Mouse (Mus musculus) cerebellum, adult 11 months (tissue): ENCODE data around the gene Dao.
A peak's percentile ranks its signal among the peaks of the same experiment; 100 is the strongest.

Experiments used
- DNase-seq: peaks from one replicate; pipeline ENCODE4 v3.0.0; 2022

The Dao gene

DNA sequence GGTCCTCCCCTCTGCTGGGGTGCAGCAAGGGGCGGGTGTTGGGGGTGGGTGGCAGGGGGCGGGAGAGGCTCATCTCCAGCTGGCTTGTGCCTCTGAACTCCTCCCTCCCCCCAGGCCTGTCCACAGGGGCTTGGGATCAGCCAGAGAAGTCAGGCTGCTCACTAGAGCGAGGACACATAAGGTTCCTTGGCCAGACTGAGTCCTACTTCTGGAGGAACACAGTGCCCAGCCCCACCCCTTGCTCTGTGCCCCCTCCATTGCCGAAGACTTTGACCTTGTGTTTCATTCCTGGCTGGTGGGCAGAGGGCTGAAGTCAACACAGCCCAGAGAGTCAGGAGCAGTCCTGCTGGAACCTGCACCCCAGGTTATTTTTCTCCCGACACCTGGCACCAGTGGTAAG lies at the start of gene Dao:
Gene Dao (plus strand): TSS at position 162 of the 400 bp plus-strand sequence.
- DNase-seq = no peak

GRCm38 (mm10) chr5:113954421-113954820 lies 49.1 kb upstream of the Dao start:
- DNase-seq = peak; percentile 78

DNA sequence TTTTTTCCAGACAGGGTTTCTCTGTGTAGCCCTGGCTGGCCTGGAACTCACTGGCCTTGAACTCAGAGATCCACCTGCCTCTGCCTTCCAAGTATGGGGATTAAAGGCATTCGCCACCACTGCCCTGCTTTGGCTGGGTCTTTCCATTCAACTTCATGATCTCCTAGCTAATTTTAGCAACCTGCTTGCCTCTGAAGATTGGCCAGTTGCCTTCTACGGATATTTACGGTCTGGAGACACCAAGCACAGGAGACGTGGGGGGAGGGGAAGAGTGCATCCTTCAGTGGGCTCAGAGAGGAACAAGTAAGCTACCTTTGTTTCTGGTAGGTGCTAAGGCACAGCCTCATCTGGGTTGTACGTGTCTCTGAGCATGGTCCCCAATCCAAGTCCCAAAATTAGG lies 48.2 kb upstream of the Dao start:
- DNase-seq = no peak

DNA sequence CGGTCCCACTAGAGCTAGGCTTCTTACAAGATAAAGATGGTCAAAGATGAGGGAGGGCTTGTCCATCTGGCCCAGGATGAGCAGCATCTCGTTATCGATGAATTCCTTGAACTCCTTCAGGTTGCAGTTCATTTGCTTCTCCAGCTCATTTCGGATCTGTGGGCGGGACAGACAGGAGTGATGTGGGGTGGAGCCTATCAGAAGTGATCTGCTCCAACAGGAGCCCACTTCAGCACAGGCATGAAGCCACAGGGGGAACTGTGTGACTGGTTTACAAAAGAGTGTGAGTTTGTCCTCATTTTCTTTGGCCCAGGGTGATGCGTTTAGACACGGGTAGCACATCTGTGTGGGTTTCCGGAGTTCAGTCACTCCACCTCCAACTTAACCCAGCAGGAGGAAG lies 47.8 kb upstream of the Dao start:
- no peak for DNase-seq

DNA sequence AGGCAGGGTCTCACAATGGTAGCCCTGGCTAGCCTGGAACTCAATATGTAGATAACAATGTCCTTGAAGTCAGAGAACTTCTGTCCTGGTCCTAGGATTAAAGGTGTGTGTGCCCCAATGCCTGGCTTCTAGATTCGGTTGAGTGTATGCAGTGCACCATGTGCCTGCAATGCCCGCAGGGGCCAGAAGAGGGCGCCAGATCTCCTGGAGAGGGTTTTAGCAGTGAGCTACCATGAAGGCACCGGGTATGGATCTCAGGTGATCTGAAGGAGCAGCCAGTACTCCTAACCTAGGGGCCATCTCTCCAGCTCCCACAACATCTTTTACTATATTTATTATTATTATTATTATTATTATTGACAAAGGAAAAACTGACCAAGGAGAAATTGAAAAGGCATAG lies 47.0 kb upstream of the Dao start:
- DNase-seq = peak; percentile 70

GRCm38 (mm10) chr5:113959039-113959438 lies 44.5 kb upstream of the Dao start:
- no peak for DNase-seq

GRCm38 (mm10) chr5:113960416-113960815 lies 43.1 kb upstream of the Dao start:
- no peak for DNase-seq

GRCm38 (mm10) chr5:113961776-113962175 lies 41.7 kb upstream of the Dao start:
- no peak for DNase-seq

DNA sequence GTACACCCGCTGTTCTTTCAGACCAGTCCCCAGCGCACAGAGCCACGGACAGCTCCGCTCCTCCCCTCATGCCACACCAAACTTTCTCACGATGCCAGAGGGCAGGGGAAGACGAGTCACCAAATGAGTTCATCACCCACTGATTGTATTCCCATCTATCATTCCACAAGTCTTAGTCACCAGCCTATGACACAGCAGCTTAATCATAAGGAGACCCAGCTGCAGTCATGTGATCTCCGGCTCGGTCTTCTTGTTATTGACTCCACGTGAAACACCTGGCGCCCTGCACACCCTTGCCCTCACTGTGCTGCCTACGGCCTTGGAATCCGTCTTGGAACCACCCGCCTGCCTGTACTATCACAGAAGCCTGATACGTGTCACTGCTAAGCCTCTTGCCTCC lies 38.5 kb upstream of the Dao start:
- no peak for DNase-seq

DNA sequence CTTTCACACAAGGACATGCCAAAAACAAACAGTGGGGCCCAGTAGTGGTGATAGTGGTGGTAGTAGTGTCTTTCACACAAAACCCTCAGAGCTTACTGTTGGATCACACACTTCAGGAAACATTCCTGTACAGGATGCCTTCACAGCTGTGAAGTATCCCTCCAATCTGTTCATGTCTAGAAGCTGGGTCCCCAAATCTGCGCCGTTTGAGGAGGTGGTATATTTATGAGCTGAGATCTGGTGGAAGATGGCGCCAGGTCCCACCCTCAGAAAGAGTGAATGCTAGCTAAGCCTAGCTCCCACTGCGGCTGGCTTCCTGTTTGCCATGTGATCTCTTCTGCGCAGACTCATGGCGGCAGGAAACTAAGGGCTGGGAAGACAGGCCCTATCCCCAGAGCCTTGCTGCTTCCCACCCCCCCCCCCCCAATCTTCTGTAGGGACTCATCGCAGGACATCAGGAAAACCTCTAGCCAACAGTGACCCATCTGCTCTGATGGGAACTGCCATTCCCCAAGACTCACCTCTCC lies 37.8 kb upstream of the Dao start:
- DNase-seq = no peak

GRCm38 (mm10) chr5:113966452-113967150 lies 36.9 kb upstream of the Dao start:
- DNase-seq = no peak

GRCm38 (mm10) chr5:113968371-113968770 lies 35.1 kb upstream of the Dao start:
- no peak for DNase-seq

- no peak for DNase-seq
Observed at GRCm38 (mm10) chr5:113971434-113971960, 32.0 kb upstream of the Dao start.

GRCm38 (mm10) chr5:113972589-113973515 lies 30.7 kb upstream of the Dao start:
- DNase-seq = no peak

- no peak for DNase-seq
Observed at GRCm38 (mm10) chr5:113973790-113974189, 29.7 kb upstream of the Dao start.

GRCm38 (mm10) chr5:113974576-113974975 lies 28.9 kb upstream of the Dao start:
- DNase-seq = no peak

- no peak for DNase-seq
Observed at GRCm38 (mm10) chr5:113975538-113976215, 27.8 kb upstream of the Dao start.

- no peak for DNase-seq
Observed at GRCm38 (mm10) chr5:113976597-113976996, 26.9 kb upstream of the Dao start.

DNA sequence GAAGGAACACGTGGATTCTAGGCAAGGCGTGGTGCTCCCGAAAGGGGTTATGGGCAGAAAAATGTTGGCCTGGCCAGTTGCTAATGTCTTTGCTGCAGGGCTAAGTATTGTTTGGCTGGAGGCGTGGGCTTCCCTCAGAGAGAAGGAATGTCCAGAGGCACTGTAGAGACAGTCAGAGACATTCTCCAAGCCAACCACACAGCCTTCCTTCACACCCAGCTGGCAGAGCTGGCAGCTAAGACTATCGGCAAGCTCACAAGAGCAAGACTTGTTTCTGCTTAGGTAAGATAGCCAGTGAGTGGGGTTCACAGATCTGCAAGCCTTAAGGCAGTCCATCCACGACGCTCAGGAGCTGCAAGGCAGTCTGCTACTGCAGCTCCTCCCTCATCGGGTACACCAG lies 26.2 kb upstream of the Dao start:
- DNase-seq = no peak

GRCm38 (mm10) chr5:113980511-113980910 lies 23.0 kb upstream of the Dao start:
- DNase-seq = no peak

- no peak for DNase-seq
Observed at GRCm38 (mm10) chr5:113981171-113981570, 22.3 kb upstream of the Dao start.

DNA sequence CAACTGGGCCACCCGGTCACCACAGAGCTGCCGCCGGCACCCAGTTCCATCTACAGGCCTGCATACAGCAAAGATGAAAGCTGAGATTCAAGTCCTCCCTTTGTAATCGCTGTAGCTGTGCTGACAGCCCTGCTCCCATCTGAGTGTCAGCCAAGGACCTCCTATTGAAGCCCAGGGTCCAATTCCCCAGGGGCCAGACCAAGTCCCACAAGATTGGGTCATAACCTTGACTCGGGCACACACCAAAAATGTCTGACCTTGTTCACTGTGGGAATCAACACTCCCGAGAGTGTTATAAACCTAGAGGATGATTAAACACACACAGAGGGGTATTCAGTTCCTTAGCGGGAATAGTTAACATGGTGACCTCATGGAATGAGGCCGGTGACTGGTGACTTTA lies 21.7 kb upstream of the Dao start:
- no peak for DNase-seq

DNA sequence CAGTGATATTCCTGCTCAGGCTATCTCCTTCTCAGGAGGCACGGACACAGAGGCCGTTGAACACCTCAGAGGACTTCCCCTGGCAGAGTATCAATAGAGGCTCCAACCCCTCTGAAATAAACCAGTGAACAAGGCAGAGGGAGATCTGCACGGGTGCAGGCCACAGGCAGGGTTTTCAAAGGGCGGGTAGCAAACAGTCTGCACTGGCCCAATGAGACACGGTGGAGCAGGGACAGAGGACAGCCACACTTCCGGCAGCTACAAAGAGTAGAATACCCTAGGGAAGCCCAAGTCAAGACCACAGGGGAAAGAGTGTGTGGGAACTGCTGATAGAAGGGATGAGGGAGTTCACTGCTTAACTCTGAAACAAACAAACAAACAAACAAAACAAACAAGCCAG lies 20.0 kb upstream of the Dao start:
- DNase-seq = no peak
